Mouse (Mus musculus): ENCODE measurements around the gene Arhgap22. TPM values are rescaled to one million over a fixed set of nuclear protein-coding genes. Genes with fewer than 3 reads are reported as not detected.

Arhgap22 gene
- polyA plus RNA-seq, 1 experiment from 2014 or later: 6.7 TPM

- ATAC-seq (ENCODE audit: insufficient read depth, low FRiP score): peak; percentile 63
- Histone ChIP-seq H3K27me3 (ENCODE audit: control insufficient read depth, insufficient read depth, low read length) (peaks cover 9% of the 10 kb centered on the region; the same call in 1 of the 2 replicates), H3K9ac (ENCODE audit: low read length) (no peak overlapping the region), H3K4me3 (replicated peaks; ENCODE audit: low read length) (no peak overlapping the region), H3K4me1 (ENCODE audit: control insufficient read depth, insufficient read depth, low read length) (peaks cover 4% of the 10 kb centered on the region), H3K27ac (ENCODE audit: low read length) (no peak overlapping the region), H3K36me3 (ENCODE audit: control insufficient read depth, insufficient read depth, low read length) (no peaks in the 10 kb centered on the region), H3K4me2 (ENCODE audit: low read depth, low read length) (no peak overlapping the region), H3K9me3 (replicated peaks; ENCODE audit: control insufficient read depth, low read length) (no peaks in the 10 kb centered on the region)
- 1% methylated on average over 4 of the region's 4 CpGs for WGBS
Measured at GRCm38 (mm10) chr14:33313624-33314023, 99.8 kb downstream of the Arhgap22 start.

- no peak overlapping the region for H3K4me2 ChIP-seq (ENCODE audit: low read depth, low read length)
- H3K9ac ChIP-seq (ENCODE audit: low read length): no peak overlapping the region
- H3K4me1 ChIP-seq (ENCODE audit: control insufficient read depth, insufficient read depth, low read length): peaks cover 6% of the 10 kb centered on the region
- H3K4me3 ChIP-seq (replicated peaks; ENCODE audit: low read length): no peak overlapping the region
- H3K27me3 ChIP-seq (ENCODE audit: control insufficient read depth, insufficient read depth, low read length): peaks cover 4% of the 10 kb centered on the region; the same call in 1 of the 2 replicates
- 46% methylated on average over 7 of the region's 7 CpGs for WGBS
- ATAC-seq (ENCODE audit: insufficient read depth, low FRiP score): no peak
- no peaks in the 10 kb centered on the region for H3K36me3 ChIP-seq (ENCODE audit: control insufficient read depth, insufficient read depth, low read length)
- H3K9me3 ChIP-seq (replicated peaks; ENCODE audit: control insufficient read depth, low read length): no peaks in the 10 kb centered on the region
- no peak overlapping the region for H3K27ac ChIP-seq (ENCODE audit: low read length)
Measured at GRCm38 (mm10) chr14:33314160-33314559, 100.3 kb downstream of the Arhgap22 start.

DNA sequence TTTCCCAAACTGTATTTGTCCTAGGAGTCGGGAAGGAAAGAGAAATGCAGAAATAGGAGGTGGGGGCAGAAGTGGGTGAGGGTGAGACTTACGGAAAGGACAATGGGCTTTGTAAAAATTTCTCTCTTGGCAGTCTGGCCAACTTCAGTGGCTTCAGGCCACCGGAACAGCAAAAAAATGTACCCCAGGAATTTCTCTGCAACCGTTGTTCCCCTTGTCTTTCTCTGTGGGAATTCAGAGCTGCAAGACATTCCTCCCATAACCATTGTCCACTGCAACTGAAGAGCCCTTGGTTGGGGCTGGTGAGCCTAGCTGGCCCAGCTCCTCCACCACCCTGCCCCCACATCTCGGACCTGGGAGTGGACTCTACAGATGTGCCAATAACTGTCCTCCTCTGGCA, 101.3 kb downstream of the Arhgap22 start:
- 0 out of 2 replicates have a peak, but pooled peaks cover 3% of the 10 kb centered on the region for H3K27me3 ChIP-seq (ENCODE audit: control insufficient read depth, insufficient read depth, low read length)
- H3K27ac ChIP-seq (ENCODE audit: low read length): no peak overlapping the region
- no peak overlapping the region for H3K9ac ChIP-seq (ENCODE audit: low read length)
- H3K4me2 ChIP-seq (ENCODE audit: low read depth, low read length): no peak overlapping the region
- H3K36me3 ChIP-seq (ENCODE audit: control insufficient read depth, insufficient read depth, low read length): no peaks in the 10 kb centered on the region
- peaks cover 6% of the 10 kb centered on the region for H3K4me1 ChIP-seq (ENCODE audit: control insufficient read depth, insufficient read depth, low read length)
- H3K9me3 ChIP-seq (replicated peaks; ENCODE audit: control insufficient read depth, low read length): no peaks in the 10 kb centered on the region
- ATAC-seq (ENCODE audit: insufficient read depth, low FRiP score): no peak
- H3K4me3 ChIP-seq (replicated peaks; ENCODE audit: low read length): no peak overlapping the region
- 62% methylated on average over 5 of the region's 5 CpGs for WGBS

- no peak for ATAC-seq (ENCODE audit: insufficient read depth, low FRiP score)
- no peak overlapping the region for H3K4me2 ChIP-seq (ENCODE audit: low read depth, low read length)
- WGBS: 63% methylated on average over 4 of the region's 4 CpGs
- no peaks in the 10 kb centered on the region for H3K9me3 ChIP-seq (replicated peaks; ENCODE audit: control insufficient read depth, low read length)
- no peak overlapping the region for H3K27ac ChIP-seq (ENCODE audit: low read length)
- H3K9ac ChIP-seq (ENCODE audit: low read length): no peak overlapping the region
- H3K36me3 ChIP-seq (ENCODE audit: control insufficient read depth, insufficient read depth, low read length): no peaks in the 10 kb centered on the region
- no peak overlapping the region for H3K4me3 ChIP-seq (replicated peaks; ENCODE audit: low read length)
- 0 out of 2 replicates have a peak, but pooled peaks cover 3% of the 10 kb centered on the region for H3K27me3 ChIP-seq (ENCODE audit: control insufficient read depth, insufficient read depth, low read length)
- peaks cover 13% of the 10 kb centered on the region for H3K4me1 ChIP-seq (ENCODE audit: control insufficient read depth, insufficient read depth, low read length)
Measured at GRCm38 (mm10) chr14:33315771-33316170, 101.9 kb downstream of the Arhgap22 start.

- 33% methylated on average over 6 of the region's 6 CpGs for WGBS
Measured at GRCm38 (mm10) chr14:33317946-33318345, 104.1 kb downstream of the Arhgap22 start.

GRCm38 (mm10) chr14:33319541-33320521, 106.0 kb downstream of the Arhgap22 start:
- Histone ChIP-seq H3K4me3 (replicated peaks; ENCODE audit: low read length) (peak overlapping the region; percentile 65), H3K9me3 (replicated peaks; ENCODE audit: control insufficient read depth, low read length) (no peaks in the 10 kb centered on the region), H3K27me3 (ENCODE audit: control insufficient read depth, insufficient read depth, low read length) (0 out of 2 replicates have a peak, but pooled peaks cover 3% of the 10 kb centered on the region), H3K27ac (ENCODE audit: low read length) (peak overlapping the region; percentile 18; the same call in 1 of the 2 replicates), H3K36me3 (ENCODE audit: control insufficient read depth, insufficient read depth, low read length) (no peaks in the 10 kb centered on the region), H3K4me1 (ENCODE audit: control insufficient read depth, insufficient read depth, low read length) (peaks cover 18% of the 10 kb centered on the region), H3K4me2 (ENCODE audit: low read depth, low read length) (peak overlapping the region; percentile 100), H3K9ac (ENCODE audit: low read length) (peak overlapping the region; percentile 67)
- peak; percentile 63; the same call in 1 of the 2 replicates for ATAC-seq (ENCODE audit: insufficient read depth, low FRiP score)
- WGBS: under 1% methylated on average over 106 of the region's 106 CpGs

More at GRCm38 (mm10) chr14:33317946-33318345, 104.1 kb downstream of the Arhgap22 start:
- no peak overlapping the region for H3K4me2 ChIP-seq (ENCODE audit: low read depth, low read length)
- ATAC-seq (ENCODE audit: insufficient read depth, low FRiP score): no peak
- no peaks in the 10 kb centered on the region for H3K9me3 ChIP-seq (replicated peaks; ENCODE audit: control insufficient read depth, low read length)
- H3K4me1 ChIP-seq (ENCODE audit: control insufficient read depth, insufficient read depth, low read length): peaks cover 18% of the 10 kb centered on the region
- H3K27me3 ChIP-seq (ENCODE audit: control insufficient read depth, insufficient read depth, low read length): 0 out of 2 replicates have a peak, but pooled peaks cover 3% of the 10 kb centered on the region
- no peak overlapping the region for H3K9ac ChIP-seq (ENCODE audit: low read length)
- no peak overlapping the region for H3K4me3 ChIP-seq (replicated peaks; ENCODE audit: low read length)
- peak overlapping the region; percentile 36; the same call in 1 of the 2 replicates for H3K27ac ChIP-seq (ENCODE audit: low read length)
- no peaks in the 10 kb centered on the region for H3K36me3 ChIP-seq (ENCODE audit: control insufficient read depth, insufficient read depth, low read length)

GRCm38 (mm10) chr14:33320856-33321255, 107.0 kb downstream of the Arhgap22 start:
- no peaks in the 10 kb centered on the region for H3K36me3 ChIP-seq (ENCODE audit: control insufficient read depth, insufficient read depth, low read length)
- H3K9me3 ChIP-seq (replicated peaks; ENCODE audit: control insufficient read depth, low read length): no peaks in the 10 kb centered on the region
- peak overlapping the region; percentile 16; the same call in 1 of the 2 replicates for H3K9ac ChIP-seq (ENCODE audit: low read length)
- 0 out of 2 replicates have a peak, but pooled peaks cover 3% of the 10 kb centered on the region for H3K27me3 ChIP-seq (ENCODE audit: control insufficient read depth, insufficient read depth, low read length)
- H3K4me2 ChIP-seq (ENCODE audit: low read depth, low read length): peak overlapping the region; percentile 100
- WGBS: 9% methylated on average over 7 of the region's 7 CpGs
- no peak for ATAC-seq (ENCODE audit: insufficient read depth, low FRiP score)
- H3K4me3 ChIP-seq (replicated peaks; ENCODE audit: low read length): peak overlapping the region; percentile 65; the same call in 1 of the 2 replicates
- no peak overlapping the region for H3K27ac ChIP-seq (ENCODE audit: low read length)
- peaks cover 18% of the 10 kb centered on the region for H3K4me1 ChIP-seq (ENCODE audit: control insufficient read depth, insufficient read depth, low read length)

DNA sequence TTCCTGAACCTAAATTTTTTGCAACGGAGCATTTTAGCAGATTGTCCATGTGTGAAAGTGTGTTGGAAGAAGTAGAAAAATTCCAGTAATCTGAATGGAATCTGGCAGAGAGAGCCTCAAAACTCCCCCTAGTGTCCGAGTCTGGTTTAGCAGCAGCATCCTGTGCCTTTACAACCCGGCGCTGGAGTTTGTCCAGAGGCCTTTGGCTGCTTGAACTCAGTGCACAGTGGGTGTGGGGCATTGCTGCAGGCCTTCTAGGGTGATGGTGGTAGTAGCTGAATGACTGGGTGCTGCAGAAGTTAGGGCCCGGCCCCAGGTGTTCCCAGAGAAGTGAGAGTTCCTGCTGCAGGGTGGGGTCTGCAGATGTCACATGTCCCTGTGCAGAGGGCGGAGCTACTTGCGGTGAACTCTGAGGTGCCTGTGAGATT, 108.8 kb downstream of the Arhgap22 start:
- H3K27me3 ChIP-seq (ENCODE audit: control insufficient read depth, insufficient read depth, low read length): no peaks in the 10 kb centered on the region
- no peak overlapping the region for H3K4me3 ChIP-seq (replicated peaks; ENCODE audit: low read length)
- WGBS: 25% methylated on average over 7 of the region's 7 CpGs
- ATAC-seq (ENCODE audit: insufficient read depth, low FRiP score): no peak
- no peak overlapping the region for H3K4me2 ChIP-seq (ENCODE audit: low read depth, low read length)
- no peaks in the 10 kb centered on the region for H3K36me3 ChIP-seq (ENCODE audit: control insufficient read depth, insufficient read depth, low read length)
- no peaks in the 10 kb centered on the region for H3K9me3 ChIP-seq (replicated peaks; ENCODE audit: control insufficient read depth, low read length)
- H3K9ac ChIP-seq (ENCODE audit: low read length): no peak overlapping the region
- peaks cover 18% of the 10 kb centered on the region for H3K4me1 ChIP-seq (ENCODE audit: control insufficient read depth, insufficient read depth, low read length)
- no peak overlapping the region for H3K27ac ChIP-seq (ENCODE audit: low read length)

GRCm38 (mm10) chr14:33324556-33324955, 110.7 kb downstream of the Arhgap22 start:
- WGBS: 64% methylated on average over 6 of the region's 6 CpGs
- no peak for ATAC-seq (ENCODE audit: insufficient read depth, low FRiP score)
- Histone ChIP-seq H3K27me3 (ENCODE audit: control insufficient read depth, insufficient read depth, low read length) (no peaks in the 10 kb centered on the region), H3K4me1 (ENCODE audit: control insufficient read depth, insufficient read depth, low read length) (peaks cover 12% of the 10 kb centered on the region), H3K9me3 (replicated peaks; ENCODE audit: control insufficient read depth, low read length) (no peaks in the 10 kb centered on the region), H3K4me2 (ENCODE audit: low read depth, low read length) (no peak overlapping the region), H3K27ac (ENCODE audit: low read length) (no peak overlapping the region), H3K4me3 (replicated peaks; ENCODE audit: low read length) (no peak overlapping the region), H3K9ac (ENCODE audit: low read length) (no peak overlapping the region), H3K36me3 (ENCODE audit: control insufficient read depth, insufficient read depth, low read length) (no peaks in the 10 kb centered on the region)
